Mouse (Mus musculus) kidney, embryonic 16.5 days (tissue): Measurements from ENCODE around the gene Tespa1. TPM values are rescaled to one million over a fixed set of nuclear protein-coding genes. Genes with fewer than 3 reads are reported as not detected.
"Not testable (repeated sequence)": the region's sequence is repeated elsewhere in the genome, so short reads cannot be mapped to it uniquely, and the experiment has no call there.

Source experiments
- ATAC-seq: fragments of 200-750 bp; cut with Nextera tagmentation; 2 replicates; pipeline ENCODE4 v1.8.0; 2017; ENCODE audit warnings: moderate TSS enrichment; ENCODE audit not compliant: low FRiP score, low TSS enrichment
- H3K27ac ChIP-seq: fragments of 300-500 bp; sonication (generic); 2 replicates; pipeline ENCODE4 v1.5.1; 2014; ENCODE audit warnings: low read length
- H3K27me3 ChIP-seq: fragments of 300-500 bp; sonication (generic); 2 replicates; pipeline ENCODE4 v1.6.1; 2014; ENCODE audit warnings: low read length, control low read depth, mixed read lengths; ENCODE audit not compliant: insufficient read depth
- H3K36me3 ChIP-seq: fragments of 300-500 bp; sonication (generic); 2 replicates; pipeline ENCODE4 v1.6.1; 2014; ENCODE audit warnings: low read length, control low read depth, mixed read lengths; ENCODE audit not compliant: insufficient read depth
- H3K4me1 ChIP-seq: fragments of 300-500 bp; sonication (generic); 2 replicates; pipeline ENCODE4 v1.6.1; 2014; ENCODE audit warnings: low read length, control low read depth, mixed read lengths; ENCODE audit not compliant: insufficient read depth
- H3K4me2 ChIP-seq: fragments of 300-500 bp; sonication (generic); replicated peaks from 2 replicates; pipeline ENCODE4 v1.6.1; 2014; ENCODE audit warnings: low read depth, low read length
- H3K4me3 ChIP-seq: fragments of 300-500 bp; sonication (generic); 2 replicates; pipeline ENCODE4 v1.5.1; 2014; ENCODE audit warnings: mild to moderate bottlenecking, low read length
- H3K9ac ChIP-seq: fragments of 300-500 bp; sonication (generic); replicated peaks from 2 replicates; pipeline ENCODE4 v1.6.1; 2014; ENCODE audit warnings: low read length
- H3K9me3 ChIP-seq: fragments of 300-500 bp; sonication (generic); 2 replicates; pipeline ENCODE4 v1.6.1; 2016; ENCODE audit warnings: low read length, control low read depth
- WGBS: fragments of 180-500 bp; shearing (Covaris S2); extraction: QIAGEN DNeasy Blood & Tissue Kit; methylation state at CpG from one replicate; pipeline ENCODE4 v1.1.7; 2014; 5-methylcytosine and 5-hydroxymethylcytosine counted together
- polyA plus RNA-seq: library from polyadenylated mRNA; unstranded; fragments of >200 nt; fragmentation: Nextera tagmentation; extraction: Ambion mirVana; gene quantifications from 2 replicates; pipeline ENCODE4 v1.2.1, GENCODE M21; 2015

The Tespa1 gene
- polyA plus RNA-seq, 1 experiment from 2014 or later, result 0.14 TPM

GRCm38 (mm10) chr10:130337581-130337980 is 14.9 kb downstream of the Tespa1 start:
- no peak overlapping the region for H3K4me2 ChIP-seq
- no peaks in the 10 kb centered on the region for H3K4me1 ChIP-seq
- no peaks in the 10 kb centered on the region for H3K36me3 ChIP-seq
- H3K27me3 ChIP-seq, result no peaks in the 10 kb centered on the region
- H3K4me3 ChIP-seq, result no peak overlapping the region
- WGBS, result 58% methylated on average over 2 of the region's 2 CpGs
- no peak overlapping the region for H3K27ac ChIP-seq
- no peak overlapping the region for H3K9ac ChIP-seq
- H3K9me3 ChIP-seq, result no peaks in the 10 kb centered on the region
- ATAC-seq, result no peak

GRCm38 (mm10) chr10:130340050-130340449 is 17.4 kb downstream of the Tespa1 start:
- WGBS, result 88% methylated on average over 4 of the region's 4 CpGs
- not testable (repeated sequence) for ATAC-seq, H3K4me1 ChIP-seq, H3K27ac ChIP-seq, H3K9ac ChIP-seq, H3K27me3 ChIP-seq, H3K36me3 ChIP-seq, H3K4me2 ChIP-seq, H3K4me3 ChIP-seq, H3K9me3 ChIP-seq

- H3K4me1 ChIP-seq, result no peaks in the 10 kb centered on the region
- H3K27ac ChIP-seq, result no peak overlapping the region
- H3K27me3 ChIP-seq, result no peaks in the 10 kb centered on the region
- H3K4me2 ChIP-seq, result no peak overlapping the region
- H3K36me3 ChIP-seq, result no peaks in the 10 kb centered on the region
- no peaks in the 10 kb centered on the region for H3K9me3 ChIP-seq
- WGBS, result 89% methylated on average over 1 of the region's 1 CpGs
- H3K4me3 ChIP-seq, result no peak overlapping the region
- ATAC-seq, result no peak
- no peak overlapping the region for H3K9ac ChIP-seq
Observed at GRCm38 (mm10) chr10:130344056-130344455, 21.4 kb downstream of the Tespa1 start.

GRCm38 (mm10) chr10:130363438-130364164 is 40.9 kb downstream of the Tespa1 start:
- ATAC-seq, result no peak
- WGBS, result 60% methylated on average over 2 of the region's 2 CpGs
- no peak overlapping the region for H3K9ac ChIP-seq

GRCm38 (mm10) chr10:130364766-130365165 is 42.1 kb downstream of the Tespa1 start:
- Histone ChIP-seq H3K4me1 (no peaks in the 10 kb centered on the region), H3K36me3 (no peaks in the 10 kb centered on the region), H3K9me3 (no peaks in the 10 kb centered on the region), H3K4me2 (no peak overlapping the region), H3K27me3 (no peaks in the 10 kb centered on the region), H3K27ac (no peak overlapping the region), H3K4me3 (no peak overlapping the region), H3K9ac (no peak overlapping the region)
- no peak for ATAC-seq

More at GRCm38 (mm10) chr10:130363438-130364164, 40.9 kb downstream of the Tespa1 start:
- H3K9me3 ChIP-seq, result no peaks in the 10 kb centered on the region
- H3K4me1 ChIP-seq, result no peaks in the 10 kb centered on the region
- no peaks in the 10 kb centered on the region for H3K36me3 ChIP-seq
- H3K27me3 ChIP-seq, result no peaks in the 10 kb centered on the region
- no peak overlapping the region for H3K4me2 ChIP-seq
- no peak overlapping the region for H3K4me3 ChIP-seq
- no peak overlapping the region for H3K27ac ChIP-seq

GRCm38 (mm10) chr10:130368384-130368783 is 45.7 kb downstream of the Tespa1 start:
- Histone ChIP-seq H3K27ac (no peak overlapping the region), H3K36me3 (no peaks in the 10 kb centered on the region), H3K9me3 (no peaks in the 10 kb centered on the region), H3K4me1 (no peaks in the 10 kb centered on the region), H3K27me3 (no peaks in the 10 kb centered on the region), H3K9ac (no peak overlapping the region), H3K4me2 (no peak overlapping the region), H3K4me3 (no peak overlapping the region)
- ATAC-seq, result no peak

GRCm38 (mm10) chr10:130370005-130370682 is 47.5 kb downstream of the Tespa1 start:
- Histone ChIP-seq H3K36me3 (no peaks in the 10 kb centered on the region), H3K9ac (no peak overlapping the region), H3K4me1 (no peaks in the 10 kb centered on the region), H3K4me3 (no peak overlapping the region), H3K4me2 (no peak overlapping the region), H3K27ac (no peak overlapping the region), H3K27me3 (no peaks in the 10 kb centered on the region), H3K9me3 (no peaks in the 10 kb centered on the region)
- 92% methylated on average over 2 of the region's 2 CpGs for WGBS
- ATAC-seq, result no peak

- H3K27me3 ChIP-seq, result no peaks in the 10 kb centered on the region
- H3K4me1 ChIP-seq, result no peaks in the 10 kb centered on the region
- no peaks in the 10 kb centered on the region for H3K36me3 ChIP-seq
- H3K9me3 ChIP-seq, result no peaks in the 10 kb centered on the region
- no peak overlapping the region for H3K9ac ChIP-seq
- no peak for ATAC-seq
- no peak overlapping the region for H3K4me2 ChIP-seq
- H3K27ac ChIP-seq, result no peak overlapping the region
- H3K4me3 ChIP-seq, result no peak overlapping the region
- 69% methylated on average over 1 of the region's 1 CpGs for WGBS
Observed at GRCm38 (mm10) chr10:130371644-130372043, 49.0 kb downstream of the Tespa1 start.

- Histone ChIP-seq H3K4me2 (no peak overlapping the region), H3K36me3 (no peaks in the 10 kb centered on the region), H3K27ac (no peak overlapping the region), H3K4me3 (no peak overlapping the region), H3K4me1 (no peaks in the 10 kb centered on the region), H3K27me3 (no peaks in the 10 kb centered on the region), H3K9ac (no peak overlapping the region), H3K9me3 (no peaks in the 10 kb centered on the region)
- ATAC-seq, result no peak
- 79% methylated on average over 2 of the region's 2 CpGs for WGBS
Observed at GRCm38 (mm10) chr10:130372491-130373173, 50.0 kb downstream of the Tespa1 start.

- H3K36me3 ChIP-seq, result no peaks in the 10 kb centered on the region
- H3K27ac ChIP-seq, result no peak overlapping the region
- H3K27me3 ChIP-seq, result no peaks in the 10 kb centered on the region
- H3K9me3 ChIP-seq, result no peaks in the 10 kb centered on the region
- no peak overlapping the region for H3K4me3 ChIP-seq
- no peak overlapping the region for H3K4me2 ChIP-seq
- H3K4me1 ChIP-seq, result no peaks in the 10 kb centered on the region
- H3K9ac ChIP-seq, result no peak overlapping the region
- ATAC-seq, result no peak
- 86% methylated on average over 2 of the region's 2 CpGs for WGBS
Observed at GRCm38 (mm10) chr10:130375145-130375544, 52.5 kb downstream of the Tespa1 start.
